Mouse (Mus musculus) spleen, adult 2 months (tissue): ENCODE results near the gene Zbtb44.

Experiments
- CTCF ChIP-seq: fragments of 200-500 bp; IDR thresholded peaks from 2 replicates; pipeline ENCODE4 v1.5.1; 2011; ENCODE audit warnings: mild to moderate bottlenecking, inconsistent platforms; ENCODE audit not compliant: insufficient read depth, insufficient read length, insufficient replicate concordance; ENCODE audit errors: extremely low read depth
- POLR2A ChIP-seq: fragments of 200-500 bp; IDR thresholded peaks from 2 replicates; pipeline ENCODE4 v1.6.1; 2011; ENCODE audit warnings: low read depth, low read length, inconsistent platforms

DNA sequence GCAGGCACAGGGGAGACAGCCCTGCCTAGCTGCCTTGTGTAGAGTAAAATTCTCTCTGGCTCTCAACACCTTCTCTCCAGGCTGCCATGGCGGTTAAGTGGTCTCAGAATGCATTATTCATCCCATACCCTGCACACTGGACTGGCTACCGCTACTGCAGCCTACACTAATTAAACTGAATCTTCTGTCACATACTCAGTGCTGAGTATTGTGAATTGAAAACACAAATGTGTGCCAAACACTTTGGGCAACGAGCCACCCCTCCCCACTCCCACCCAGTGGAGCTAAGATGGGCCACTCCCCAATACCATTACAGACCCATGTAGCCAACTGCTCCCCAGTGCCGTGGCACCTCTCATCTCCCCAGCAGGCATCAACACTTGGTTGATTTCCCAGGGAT is 57.0 kb downstream of the Zbtb44 start:
- TF ChIP-seq POLR2A, result no peak
- no peak for TF ChIP-seq CTCF
